Mouse (Mus musculus): Measurements from ENCODE around the gene Arhgap5.
A peak's percentile ranks its signal among the peaks of the same experiment; 100 is the strongest.
"Not testable (repeated sequence)": the region's sequence is repeated elsewhere in the genome, so short reads cannot be mapped to it uniquely, and the experiment has no call there.

The Arhgap5 gene

GRCm38 (mm10) chr12:52541294-52541693 is 37.5 kb downstream of the Arhgap5 start:
- no peak for DNase-seq (ENCODE audit: low read depth, low spot score)

GRCm38 (mm10) chr12:52544532-52544931 is 40.8 kb downstream of the Arhgap5 start:
- DNase-seq (ENCODE audit: low read depth, low spot score) = no peak

- DNase-seq (ENCODE audit: low read depth, low spot score) = no peak
Observed at GRCm38 (mm10) chr12:52552085-52552484, 48.3 kb downstream of the Arhgap5 start.

- DNase-seq (ENCODE audit: low read depth, low spot score) = no peak
Observed at GRCm38 (mm10) chr12:52555188-52555876, 51.6 kb downstream of the Arhgap5 start.

GRCm38 (mm10) chr12:52565654-52566053 is 61.9 kb downstream of the Arhgap5 start:
- DNase-seq (ENCODE audit: low read depth, low spot score) = no peak

- DNase-seq (ENCODE audit: low read depth, low spot score) = no peak
Observed at GRCm38 (mm10) chr12:52573371-52573770, 69.6 kb downstream of the Arhgap5 start.

GRCm38 (mm10) chr12:52586466-52586865 is 82.7 kb downstream of the Arhgap5 start:
- DNase-seq (ENCODE audit: low read depth, low spot score) = not testable (repeated sequence)

GRCm38 (mm10) chr12:52587473-52588010 is 83.8 kb downstream of the Arhgap5 start:
- DNase-seq (ENCODE audit: low read depth, low spot score) = no peak

GRCm38 (mm10) chr12:52595389-52596185 is 91.8 kb downstream of the Arhgap5 start:
- DNase-seq (ENCODE audit: low read depth, low spot score) = no peak

GRCm38 (mm10) chr12:52602471-52602870 is 98.7 kb downstream of the Arhgap5 start:
- no peak for DNase-seq (ENCODE audit: low read depth, low spot score)

GRCm38 (mm10) chr12:52602883-52603694 is 99.3 kb downstream of the Arhgap5 start:
- peak; percentile 94 for DNase-seq (ENCODE audit: low read depth, low spot score)

- no peak for DNase-seq (ENCODE audit: low read depth, low spot score)
Observed at GRCm38 (mm10) chr12:52603695-52604255, 100.0 kb downstream of the Arhgap5 start.

- DNase-seq (ENCODE audit: low read depth, low spot score) = peak; percentile 97
Observed at GRCm38 (mm10) chr12:52604256-52604991, 100.7 kb downstream of the Arhgap5 start.

- no peak for DNase-seq (ENCODE audit: low read depth, low spot score)
Observed at GRCm38 (mm10) chr12:52604992-52605652, 101.3 kb downstream of the Arhgap5 start.

- DNase-seq (ENCODE audit: low read depth, low spot score) = no peak
Observed at GRCm38 (mm10) chr12:52607411-52607810, 103.6 kb downstream of the Arhgap5 start.

- no peak for DNase-seq (ENCODE audit: low read depth, low spot score)
Observed at GRCm38 (mm10) chr12:52615703-52616102, 111.9 kb downstream of the Arhgap5 start.

- no peak for DNase-seq (ENCODE audit: low read depth, low spot score)
Observed at GRCm38 (mm10) chr12:52618418-52619040, 114.8 kb downstream of the Arhgap5 start.

GRCm38 (mm10) chr12:52619644-52620043 is 115.9 kb downstream of the Arhgap5 start:
- no peak for DNase-seq (ENCODE audit: low read depth, low spot score)
